Mouse (Mus musculus): ENCODE measurements around the gene Mgat4e. TPM values are rescaled to one million over a fixed set of nuclear protein-coding genes. Genes with fewer than 3 reads are reported as not detected.
A peak's percentile ranks its signal among the peaks of the same experiment; 100 is the strongest.
"Not testable (repeated sequence)": the region's sequence is repeated elsewhere in the genome, so short reads cannot be mapped to it uniquely, and the experiment has no call there.

Gene Mgat4e
- polyA plus RNA-seq, 1 experiment: not detected

DNA sequence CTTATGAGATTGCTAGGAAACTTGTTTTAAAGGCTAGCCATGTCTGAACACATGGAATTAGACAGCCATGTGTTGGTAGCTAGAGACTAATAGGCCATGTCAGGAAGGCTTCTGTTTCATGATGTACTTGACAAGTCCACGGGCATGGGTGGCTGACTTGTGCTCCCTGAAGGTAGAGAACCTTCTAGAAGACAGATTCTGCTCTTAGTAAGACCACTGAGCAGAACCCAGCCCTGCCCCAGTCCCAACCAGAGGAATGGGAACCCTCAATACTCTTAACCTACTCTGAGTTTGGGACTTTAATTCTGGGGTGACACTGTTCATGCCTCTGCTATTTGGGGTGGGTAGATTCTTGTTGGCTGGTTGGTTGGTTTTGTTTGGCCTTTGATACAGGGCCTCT, 24.5 kb downstream of the Mgat4e start:
- Histone ChIP-seq H3K27ac (ENCODE audit: insufficient read depth, low read length) (no peak overlapping the region), H3K4me1 (ENCODE audit: control insufficient read depth, insufficient read depth, insufficient read length) (no peaks in the 10 kb centered on the region), H3K4me3 (ENCODE audit: extremely low read depth, insufficient read depth, insufficient read length) (no peak overlapping the region), H3K27me3 (ENCODE audit: control insufficient read depth, insufficient read depth, low read length) (no peaks in the 10 kb centered on the region), H3K36me3 (ENCODE audit: control insufficient read depth, insufficient read depth, low read length) (no peaks in the 10 kb centered on the region)
- TF ChIP-seq POLR2A (IDR thresholded peaks at IDR 0.05; ENCODE audit: low read depth, low read length): no peak
- TF ChIP-seq CTCF (IDR thresholded peaks at IDR 0.05; ENCODE audit: extremely low read depth, insufficient read depth, insufficient read length, insufficient replicate concordance): no peak
- DNase-seq (ENCODE audit: low read depth in 1 of 2, low spot score in 2 of 2): no peak
- WGBS: 87% methylated on average over 1 of the region's 1 CpGs

DNA sequence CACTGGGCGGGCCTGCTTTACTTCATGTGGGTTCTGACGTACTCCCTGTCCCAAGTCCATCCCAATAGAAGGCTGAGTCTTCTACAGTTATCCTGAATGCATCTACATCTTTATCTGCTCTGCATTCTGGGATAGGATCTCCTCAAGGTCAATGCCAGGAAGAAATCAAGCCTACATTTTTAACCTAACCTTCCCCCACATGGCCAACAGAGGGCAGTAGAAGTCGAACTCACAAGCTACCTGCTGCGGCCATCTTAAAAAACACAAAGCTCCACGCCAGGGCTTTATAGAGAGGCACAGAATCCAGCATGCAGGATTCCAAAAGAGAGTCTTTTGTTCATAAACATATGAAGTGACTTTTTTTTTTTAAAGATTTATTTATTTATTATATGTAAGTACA, 25.1 kb downstream of the Mgat4e start:
- Histone ChIP-seq H3K4me3 (ENCODE audit: extremely low read depth, insufficient read depth, insufficient read length) (no peak overlapping the region), H3K4me1 (ENCODE audit: control insufficient read depth, insufficient read depth, insufficient read length) (no peaks in the 10 kb centered on the region), H3K27ac (ENCODE audit: insufficient read depth, low read length) (no peak overlapping the region), H3K36me3 (ENCODE audit: control insufficient read depth, insufficient read depth, low read length) (no peaks in the 10 kb centered on the region), H3K27me3 (ENCODE audit: control insufficient read depth, insufficient read depth, low read length) (no peaks in the 10 kb centered on the region)
- TF ChIP-seq CTCF (IDR thresholded peaks at IDR 0.05; ENCODE audit: extremely low read depth, insufficient read depth, insufficient read length, insufficient replicate concordance) (peak; percentile 24; the same call in 1 of the 2 replicates), POLR2A (IDR thresholded peaks at IDR 0.05; ENCODE audit: low read depth, low read length) (no peak)
- WGBS: 59% methylated on average over 5 of the region's 5 CpGs
- DNase-seq (ENCODE audit: low read depth in 1 of 2, low spot score in 2 of 2): peak; percentile 9 to 19

DNA sequence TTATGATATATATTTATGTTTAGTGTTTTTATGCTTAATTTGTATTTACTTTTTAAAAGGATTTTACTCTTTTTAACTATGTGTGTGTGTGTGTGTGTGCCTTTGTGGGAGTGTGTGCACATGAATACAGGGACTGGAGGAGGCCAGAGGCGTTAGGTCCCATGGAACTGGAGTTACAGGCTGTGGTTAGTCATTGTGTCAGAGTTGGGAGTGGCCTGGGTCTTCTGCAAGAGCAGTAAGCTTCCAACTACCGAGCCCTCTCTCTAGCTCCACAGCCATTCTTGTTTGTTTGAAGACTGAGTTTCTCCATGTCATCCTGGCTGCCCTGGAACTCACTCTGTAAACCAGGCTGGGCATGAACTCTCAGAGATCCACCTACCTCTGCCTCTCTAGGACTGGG, 27.2 kb downstream of the Mgat4e start:
- no peak for TF ChIP-seq CTCF (IDR thresholded peaks at IDR 0.05; ENCODE audit: extremely low read depth, insufficient read depth, insufficient read length, insufficient replicate concordance)
- TF ChIP-seq POLR2A (IDR thresholded peaks at IDR 0.05; ENCODE audit: low read depth, low read length): no peak
- 70% methylated on average over 2 of the region's 2 CpGs for WGBS
- H3K4me3 ChIP-seq (ENCODE audit: extremely low read depth, insufficient read depth, insufficient read length): no peak overlapping the region
- H3K27ac ChIP-seq (ENCODE audit: insufficient read depth, low read length): no peak overlapping the region
- DNase-seq (ENCODE audit: low read depth in 1 of 2, low spot score in 2 of 2): no peak
- no peaks in the 10 kb centered on the region for H3K27me3 ChIP-seq (ENCODE audit: control insufficient read depth, insufficient read depth, low read length)
- no peaks in the 10 kb centered on the region for H3K36me3 ChIP-seq (ENCODE audit: control insufficient read depth, insufficient read depth, low read length)
- no peaks in the 10 kb centered on the region for H3K4me1 ChIP-seq (ENCODE audit: control insufficient read depth, insufficient read depth, insufficient read length)

DNA sequence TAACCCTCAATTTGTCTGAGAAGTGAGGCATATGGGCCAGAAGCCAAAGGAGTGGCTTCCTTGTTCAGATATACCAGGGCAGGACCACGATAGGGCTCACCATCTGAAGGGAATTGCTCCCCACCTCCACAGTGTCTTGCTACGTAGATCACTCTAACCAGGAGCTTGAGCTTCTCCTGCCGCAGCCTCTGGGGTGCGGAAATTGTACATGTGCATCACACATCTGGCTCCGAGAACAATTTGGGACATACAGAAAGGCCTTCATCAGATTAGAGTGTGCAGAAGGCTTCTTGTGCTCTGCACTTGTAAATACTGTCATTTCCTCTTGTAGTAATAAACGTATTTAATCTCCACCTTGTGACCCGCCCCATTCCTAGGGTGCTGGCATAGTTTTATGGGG, 28.3 kb downstream of the Mgat4e start:
- H3K36me3 ChIP-seq (ENCODE audit: control insufficient read depth, insufficient read depth, low read length): no peaks in the 10 kb centered on the region
- H3K4me1 ChIP-seq (ENCODE audit: control insufficient read depth, insufficient read depth, insufficient read length): no peaks in the 10 kb centered on the region
- TF ChIP-seq CTCF (IDR thresholded peaks at IDR 0.05; ENCODE audit: extremely low read depth, insufficient read depth, insufficient read length, insufficient replicate concordance) (no peak), POLR2A (IDR thresholded peaks at IDR 0.05; ENCODE audit: low read depth, low read length) (no peak)
- H3K27ac ChIP-seq (ENCODE audit: insufficient read depth, low read length): no peak overlapping the region
- 78% methylated on average over 7 of the region's 7 CpGs for WGBS
- DNase-seq (ENCODE audit: low read depth in 1 of 2, low spot score in 2 of 2): no peak
- H3K27me3 ChIP-seq (ENCODE audit: control insufficient read depth, insufficient read depth, low read length): no peaks in the 10 kb centered on the region
- H3K4me3 ChIP-seq (ENCODE audit: extremely low read depth, insufficient read depth, insufficient read length): no peak overlapping the region

DNA sequence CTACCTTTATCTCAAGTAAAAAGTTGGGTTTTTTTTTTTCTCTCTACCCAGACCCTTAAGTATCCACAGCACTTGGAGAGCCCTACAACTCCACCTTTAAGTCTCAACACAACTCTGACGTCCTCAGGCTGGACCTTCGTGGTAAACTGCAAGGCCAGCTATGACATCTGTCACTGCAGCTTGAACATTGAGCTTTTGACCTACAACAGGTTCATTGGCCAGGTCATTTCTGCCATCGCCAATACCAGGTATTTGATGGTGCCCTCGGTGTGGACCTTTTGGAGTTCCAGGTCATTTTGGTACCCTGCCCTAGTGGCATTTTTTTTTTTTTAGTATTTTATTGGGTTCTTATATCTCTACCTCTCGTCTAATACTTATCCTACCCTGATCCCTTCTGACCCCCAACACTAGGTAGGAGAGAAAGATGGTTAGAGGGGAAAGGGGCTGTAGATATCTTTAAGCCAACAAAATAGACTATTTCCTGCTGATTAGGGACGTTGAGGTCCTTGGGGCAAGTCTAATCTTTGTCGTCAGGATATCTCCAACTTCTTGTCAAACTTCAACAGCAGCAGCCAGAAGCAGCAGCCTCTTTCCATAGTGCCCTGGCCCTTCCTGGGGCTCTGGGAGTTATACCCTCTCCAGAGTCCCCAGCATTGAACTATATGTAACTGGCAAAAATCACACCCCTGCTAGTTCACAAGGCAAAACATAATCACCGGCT, 29.3 kb downstream of the Mgat4e start:
- TF ChIP-seq POLR2A (IDR thresholded peaks at IDR 0.05; ENCODE audit: low read depth, low read length): no peak
- no peak for TF ChIP-seq CTCF (IDR thresholded peaks at IDR 0.05; ENCODE audit: extremely low read depth, insufficient read depth, insufficient read length, insufficient replicate concordance)
- Histone ChIP-seq H3K27me3 (ENCODE audit: control insufficient read depth, insufficient read depth, low read length) (no peaks in the 10 kb centered on the region), H3K36me3 (ENCODE audit: control insufficient read depth, insufficient read depth, low read length) (no peaks in the 10 kb centered on the region), H3K4me3 (ENCODE audit: extremely low read depth, insufficient read depth, insufficient read length) (no peak overlapping the region), H3K4me1 (ENCODE audit: control insufficient read depth, insufficient read depth, insufficient read length) (no peaks in the 10 kb centered on the region), H3K27ac (ENCODE audit: insufficient read depth, low read length) (no peak overlapping the region)
- WGBS: 78% methylated on average over 8 of the region's 8 CpGs
- DNase-seq (ENCODE audit: low read depth in 1 of 2, low spot score in 2 of 2): no peak

DNA sequence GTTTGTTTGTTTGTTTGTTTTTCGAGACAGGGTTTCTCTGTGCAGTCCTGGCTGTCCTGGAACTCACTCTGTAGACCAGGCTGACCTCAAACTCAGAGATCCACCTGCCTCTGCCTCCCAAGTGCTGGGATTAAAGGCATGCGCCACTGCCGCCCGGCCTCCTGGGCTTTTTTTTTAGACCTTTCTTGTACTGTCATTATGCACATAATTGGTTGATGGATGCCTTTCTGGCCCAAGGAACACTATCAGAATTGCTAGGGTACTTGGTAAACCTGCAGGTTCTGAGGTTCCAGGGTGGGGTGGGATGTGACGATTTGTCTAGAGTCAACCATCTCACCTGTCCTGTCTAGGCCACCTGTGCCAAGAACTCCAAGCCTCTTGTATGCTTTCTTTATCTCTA, 30.3 kb downstream of the Mgat4e start:
- not testable (repeated sequence) for H3K27ac ChIP-seq (ENCODE audit: insufficient read depth, low read length); H3K4me1 ChIP-seq (ENCODE audit: control insufficient read depth, insufficient read depth, insufficient read length); H3K4me3 ChIP-seq (ENCODE audit: extremely low read depth, insufficient read depth, insufficient read length); DNase-seq (ENCODE audit: low read depth in 1 of 2, low spot score in 2 of 2); H3K36me3 ChIP-seq (ENCODE audit: control insufficient read depth, insufficient read depth, low read length); H3K27me3 ChIP-seq (ENCODE audit: control insufficient read depth, insufficient read depth, low read length)
- WGBS: 92% methylated on average over 5 of the region's 5 CpGs

DNA sequence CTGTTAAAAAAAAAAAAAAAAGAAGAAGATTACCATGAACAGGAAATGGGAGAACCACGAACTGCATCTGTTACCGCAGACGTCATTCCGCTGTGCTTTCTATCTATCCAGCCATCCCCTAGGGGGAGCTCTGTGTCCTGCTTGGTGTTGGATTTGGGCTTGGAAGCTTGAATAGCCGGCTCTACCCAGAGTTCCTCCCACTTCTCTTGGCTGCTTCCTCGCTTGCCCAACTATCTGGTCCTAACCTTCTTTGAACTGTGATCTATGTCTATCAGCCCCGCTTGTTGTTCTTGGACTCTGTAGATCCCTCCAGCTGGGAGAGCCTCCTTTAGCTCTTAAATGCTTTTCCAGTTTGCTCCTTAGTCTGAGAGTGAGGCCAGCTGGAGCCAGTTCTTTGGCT, 30.8 kb downstream of the Mgat4e start:
- Histone ChIP-seq H3K27me3 (ENCODE audit: control insufficient read depth, insufficient read depth, low read length) (no peaks in the 10 kb centered on the region), H3K36me3 (ENCODE audit: control insufficient read depth, insufficient read depth, low read length) (no peaks in the 10 kb centered on the region), H3K4me3 (ENCODE audit: extremely low read depth, insufficient read depth, insufficient read length) (no peak overlapping the region), H3K27ac (ENCODE audit: insufficient read depth, low read length) (no peak overlapping the region), H3K4me1 (ENCODE audit: control insufficient read depth, insufficient read depth, insufficient read length) (no peaks in the 10 kb centered on the region)
- TF ChIP-seq CTCF (IDR thresholded peaks at IDR 0.05; ENCODE audit: extremely low read depth, insufficient read depth, insufficient read length, insufficient replicate concordance): peak; percentile 57; the same call in 1 of the 2 replicates
- no peak for TF ChIP-seq POLR2A (IDR thresholded peaks at IDR 0.05; ENCODE audit: low read depth, low read length)
- peak; percentile 50 to 65 for DNase-seq (ENCODE audit: low read depth in 1 of 2, low spot score in 2 of 2)
- 5% methylated on average over 7 of the region's 7 CpGs for WGBS

DNA sequence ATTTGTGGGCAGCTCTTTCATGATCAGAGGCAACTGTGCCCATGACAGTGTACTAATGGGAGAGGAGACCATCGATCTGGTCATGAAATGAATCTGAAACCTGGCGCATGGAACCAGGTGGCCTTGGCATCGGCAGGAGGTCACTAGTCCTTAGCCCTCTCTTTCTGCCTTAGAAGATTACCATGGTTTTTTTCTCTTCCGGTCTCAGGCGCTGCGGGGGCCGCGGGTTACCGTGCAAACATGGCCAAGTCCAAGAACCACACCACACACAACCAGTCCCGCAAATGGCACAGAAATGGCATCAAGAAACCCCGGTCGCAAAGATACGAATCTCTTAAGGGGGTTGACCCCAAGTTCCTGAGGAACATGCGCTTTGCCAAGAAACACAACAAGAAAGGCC, 31.6 kb downstream of the Mgat4e start:
- not testable (repeated sequence) for H3K27ac ChIP-seq (ENCODE audit: insufficient read depth, low read length); H3K27me3 ChIP-seq (ENCODE audit: control insufficient read depth, insufficient read depth, low read length); DNase-seq (ENCODE audit: low read depth in 1 of 2, low spot score in 2 of 2); H3K4me1 ChIP-seq (ENCODE audit: control insufficient read depth, insufficient read depth, insufficient read length); H3K36me3 ChIP-seq (ENCODE audit: control insufficient read depth, insufficient read depth, low read length); H3K4me3 ChIP-seq (ENCODE audit: extremely low read depth, insufficient read depth, insufficient read length)
- 95% methylated on average over 14 of the region's 14 CpGs for WGBS
